Mouse (Mus musculus) granulocyte monocyte progenitor cell, adult 5-6 weeks (primary cell): ENCODE results near the gene Atf6. TPM values are rescaled to one million over a fixed set of nuclear protein-coding genes. Genes with fewer than 3 reads are reported as not detected.

Experiments used
- ATAC-seq: replicated peaks from 2 replicates; pipeline ENCODE4 v1.8.0; 2016; ENCODE audit warnings: mild to moderate bottlenecking, moderate TSS enrichment, inconsistent platforms; ENCODE audit not compliant: poor library complexity, severe bottlenecking
- total RNA-seq, 2 experiments: library from RNA; stranded (forward) in 1 of 2; stranded (reverse) in 1 of 2; fragments of 200-712, 200-1000 nt in 1 of 2; fragments of >200 nt in 1 of 2; fragmentation: Nextera tagmentation in 1 of 2; gene quantifications; 2 replicates each; pipeline ENCODE4 v1.2.3; 2014 to 2017

The Atf6 gene
- total RNA-seq (2014; fragmentation: Nextera tagmentation) (19.2 and 27.1 TPM in 2 replicates), total RNA-seq (2017) (27.5 and 30.5 TPM in 2 replicates)

DNA sequence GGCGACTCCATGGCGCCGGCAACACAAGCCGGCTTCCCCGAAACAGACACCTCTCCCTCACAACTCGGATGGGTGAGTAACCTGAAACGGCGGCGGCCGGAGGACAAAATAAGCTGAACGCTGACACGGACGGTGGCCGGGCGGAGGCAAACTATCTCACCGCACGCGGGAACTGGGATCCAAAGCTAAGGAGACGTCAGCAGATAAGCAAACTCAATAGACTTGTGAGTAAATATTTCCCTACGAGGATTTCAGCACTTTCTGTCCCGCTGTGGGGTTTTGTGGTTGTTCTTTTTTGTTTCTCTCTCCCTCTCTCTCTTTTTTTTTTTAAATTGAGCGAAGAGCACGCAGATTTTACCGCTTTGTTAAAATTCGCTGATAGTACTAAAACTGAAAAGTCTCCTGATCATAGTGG lies at the start of gene Atf6:
Gene Atf6, minus strand, starts transcription at position 81 of the 415 bp plus-strand sequence.
- ATAC-seq = peak; percentile 84

DNA sequence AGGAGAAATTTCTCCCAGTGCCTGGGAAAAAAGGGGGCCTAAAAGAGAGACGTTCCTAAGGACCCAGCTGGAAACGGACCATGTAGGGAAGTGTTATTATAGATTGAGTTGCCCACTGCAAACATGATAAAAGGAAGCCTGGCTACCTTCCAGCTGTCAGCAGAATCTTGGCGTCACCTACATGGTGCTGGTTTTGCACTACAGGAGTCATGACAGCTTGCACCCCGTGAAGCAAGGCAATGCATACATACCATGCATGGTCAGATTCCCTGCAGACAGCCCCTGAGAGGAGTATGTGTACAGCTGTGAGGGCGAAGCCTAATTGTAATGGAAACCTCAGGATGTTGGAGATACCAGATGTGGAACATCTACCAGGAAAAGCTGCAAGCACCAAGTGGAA lies 48.1 kb upstream of the Atf6 start:
- no peak for ATAC-seq

GRCm38 (mm10) chr1:170912891-170913615 lies 45.5 kb upstream of the Atf6 start, which contains the start of gene Fcrlb:
Gene Fcrlb (minus strand): TSS chr1:170912941.
- no peak for ATAC-seq

- ATAC-seq = peak; percentile 74
These were observed 44.5 kb upstream of the Atf6 start for GRCm38 (mm10) chr1:170911907-170912660.

- 0 out of 2 replicates have a peak, but pooled peaks have one; percentile 13 for ATAC-seq
These were observed 40.8 kb upstream of the Atf6 start for GRCm38 (mm10) chr1:170908341-170908740.

DNA sequence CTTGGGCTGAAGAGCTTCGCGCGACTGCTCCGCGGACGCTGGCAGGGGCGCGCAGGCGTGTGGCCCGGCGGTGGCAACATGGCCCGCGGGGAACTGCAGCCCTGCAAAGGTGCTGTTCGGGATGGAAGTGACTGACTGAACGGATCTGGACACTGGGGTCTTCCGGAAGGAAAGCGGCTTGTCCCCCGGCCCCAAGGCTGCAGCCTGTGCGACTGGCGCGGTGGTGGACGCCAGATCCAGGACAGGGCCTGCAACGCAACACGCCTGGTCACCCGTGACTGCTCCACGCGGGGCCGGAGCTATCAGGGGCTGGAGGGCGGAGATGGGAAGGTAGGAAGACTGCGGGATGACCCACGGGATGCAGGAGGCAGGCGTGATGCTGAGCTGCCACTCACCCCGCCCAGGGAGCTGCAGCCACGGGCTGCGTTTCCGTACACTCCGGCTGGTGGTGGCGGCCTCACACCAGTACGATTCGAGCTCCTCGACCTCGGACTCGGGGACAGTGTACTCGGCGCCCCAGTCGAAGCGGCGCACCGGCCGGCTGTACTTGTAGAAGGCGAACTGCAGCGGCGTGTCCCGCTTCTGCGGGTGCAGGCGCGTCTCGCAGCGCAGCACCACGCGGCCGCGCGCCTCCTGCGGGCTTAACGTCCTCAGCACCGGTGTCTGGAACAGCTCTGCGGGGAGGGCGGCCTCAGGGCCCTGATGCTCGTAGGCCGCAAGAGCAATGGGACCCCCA lies 40.1 kb upstream of the Atf6 start:
- peak; percentile 52 for ATAC-seq

DNA sequence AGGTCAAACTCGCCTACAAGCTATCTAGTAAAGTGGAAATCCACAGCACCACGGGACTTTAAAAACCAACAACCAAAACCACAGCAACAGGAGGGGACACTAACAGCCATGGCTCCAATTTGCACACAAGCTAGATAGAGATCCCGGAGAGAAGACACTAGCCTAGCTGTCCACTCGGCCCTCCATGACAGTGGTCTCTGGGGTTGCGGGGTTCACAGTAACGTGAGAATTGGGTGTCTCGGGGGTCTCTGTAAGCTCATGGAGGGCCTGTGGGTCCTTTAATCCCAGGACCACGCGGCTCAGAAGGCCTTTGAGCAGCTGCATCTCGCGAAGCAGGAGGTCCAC lies 39.5 kb upstream of the Atf6 start:
- no peak for ATAC-seq

- no peak for ATAC-seq
These were observed 35.9 kb upstream of the Atf6 start for GRCm38 (mm10) chr1:170903485-170903884.

DNA sequence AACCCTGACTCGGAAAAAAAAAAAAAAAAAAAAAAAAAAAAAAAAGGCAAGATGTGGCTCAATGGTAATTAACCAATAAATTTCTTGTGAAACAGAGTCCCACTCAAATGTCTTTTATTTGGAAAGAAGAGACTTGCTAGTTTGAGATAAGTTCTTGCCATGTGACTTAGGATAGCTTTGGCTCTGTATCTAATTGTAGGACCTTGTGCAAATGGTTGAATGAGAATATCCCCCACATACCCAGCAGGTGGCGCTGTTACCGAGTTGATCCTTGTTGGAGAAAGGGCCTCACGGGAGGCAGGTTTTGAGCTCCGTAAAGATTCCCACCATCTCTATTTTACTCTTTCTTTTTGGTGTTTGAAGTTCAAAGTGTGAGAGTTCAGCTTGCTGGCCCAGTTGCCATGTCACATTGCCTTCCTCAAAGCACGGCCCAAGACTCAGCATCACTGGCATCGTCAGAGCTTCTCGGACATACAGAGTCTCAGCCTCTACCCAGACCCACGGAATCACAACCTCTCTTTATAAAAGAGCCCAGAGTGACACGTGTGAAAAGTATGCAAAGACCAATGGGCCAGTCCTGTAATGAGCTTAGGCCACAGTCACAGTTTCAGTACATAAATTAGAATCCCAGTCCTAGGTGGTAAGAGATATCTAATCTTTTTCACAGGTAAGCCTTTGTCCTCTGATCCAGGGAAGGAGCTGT lies 34.1 kb upstream of the Atf6 start:
- ATAC-seq = peak; percentile 55

DNA sequence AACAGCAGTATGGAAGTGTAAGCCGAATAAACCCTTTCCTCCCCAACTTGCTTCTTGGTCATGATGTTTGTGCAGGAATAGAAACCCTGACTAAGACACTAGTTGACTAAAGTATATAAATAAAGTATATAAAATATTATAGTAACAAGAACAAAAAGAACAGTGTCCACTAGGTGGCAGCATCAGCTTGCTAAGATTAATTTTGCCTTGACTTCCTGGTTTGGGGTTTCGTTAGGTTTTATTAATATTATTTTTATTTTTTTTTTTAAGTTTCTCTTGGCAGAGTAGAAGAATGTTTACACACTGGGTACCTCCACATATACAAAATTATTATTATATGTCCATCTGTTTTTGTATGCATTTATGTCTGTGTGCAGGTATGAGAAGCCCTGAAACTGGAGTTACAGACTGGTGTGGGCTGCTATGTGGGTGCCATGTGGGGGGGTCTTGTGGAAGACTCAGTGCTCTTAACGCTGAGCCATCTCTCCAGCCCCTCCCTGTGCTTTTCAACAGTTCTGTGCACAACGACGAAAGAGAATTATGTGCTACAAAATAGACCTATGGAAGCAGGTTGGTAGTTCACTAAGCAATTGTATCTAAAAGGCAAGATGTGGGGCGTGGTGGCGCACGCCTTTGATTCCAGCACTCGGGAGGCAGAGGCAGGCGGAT lies 33.4 kb upstream of the Atf6 start:
- no peak for ATAC-seq

DNA sequence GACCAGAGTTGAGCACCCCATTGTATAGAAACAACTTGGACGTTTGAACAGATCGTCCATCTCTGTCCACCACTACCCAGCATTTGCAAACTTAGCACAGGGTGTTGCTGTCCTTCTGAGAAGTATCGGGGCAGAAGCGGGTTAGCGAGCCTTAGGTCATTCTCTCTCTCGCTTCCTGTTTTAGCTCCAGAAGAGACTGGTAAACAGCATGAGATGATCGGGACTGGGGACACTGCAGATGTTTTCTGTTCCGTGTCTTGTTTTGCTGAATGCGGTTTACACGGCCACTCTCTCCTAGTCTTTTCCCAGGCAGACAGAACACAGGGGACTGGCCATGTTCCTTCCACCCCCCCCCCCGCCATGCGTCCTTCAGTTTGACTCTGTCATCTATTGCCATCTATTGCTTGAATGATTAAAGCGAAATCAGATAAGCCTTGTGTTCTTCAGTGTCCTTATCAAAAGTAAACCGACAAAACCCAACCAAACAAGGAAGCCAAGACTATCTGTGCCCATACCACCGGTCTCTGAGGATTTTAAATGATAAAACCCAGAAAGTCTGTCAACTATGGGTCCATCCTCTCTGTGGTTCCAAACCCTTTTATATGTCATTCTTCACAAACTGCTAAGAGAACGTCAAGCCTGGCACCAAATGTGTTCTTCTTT lies 31.0 kb upstream of the Atf6 start:
- ATAC-seq = peak; percentile 63

DNA sequence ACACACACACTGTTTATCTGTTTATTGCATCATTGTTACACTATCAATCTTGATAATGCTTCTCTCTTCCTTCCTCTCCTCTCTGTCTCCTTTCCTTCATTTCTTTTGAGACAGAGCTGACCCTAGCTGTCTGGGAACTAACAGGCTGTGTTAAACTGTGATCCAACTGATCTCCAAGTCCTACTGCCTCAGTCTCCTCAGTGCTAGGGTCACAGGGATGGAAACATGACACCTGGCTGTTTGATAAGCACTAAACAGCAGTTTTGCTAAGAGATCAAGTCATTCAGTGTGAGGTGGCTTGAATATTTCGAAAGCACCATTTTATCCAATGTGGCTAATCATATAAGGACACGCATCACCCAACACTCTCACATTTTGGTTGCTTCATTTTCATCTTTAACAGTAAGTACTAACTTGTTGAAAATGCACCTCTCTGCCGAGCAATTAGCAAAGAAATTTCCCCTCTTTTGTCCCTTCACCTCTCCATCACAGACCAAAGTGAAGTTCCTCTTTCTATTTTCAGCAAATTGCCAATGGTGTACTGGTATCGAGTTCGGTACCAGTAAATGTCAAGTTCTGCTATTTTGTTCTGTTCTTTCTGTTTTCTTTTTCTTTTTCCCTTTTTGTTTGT lies 29.2 kb upstream of the Atf6 start:
- peak; percentile 52 for ATAC-seq

- 0 out of 2 replicates have a peak, but pooled peaks have one; percentile 38 for ATAC-seq
These were observed 27.3 kb upstream of the Atf6 start for GRCm38 (mm10) chr1:170894603-170895602.

DNA sequence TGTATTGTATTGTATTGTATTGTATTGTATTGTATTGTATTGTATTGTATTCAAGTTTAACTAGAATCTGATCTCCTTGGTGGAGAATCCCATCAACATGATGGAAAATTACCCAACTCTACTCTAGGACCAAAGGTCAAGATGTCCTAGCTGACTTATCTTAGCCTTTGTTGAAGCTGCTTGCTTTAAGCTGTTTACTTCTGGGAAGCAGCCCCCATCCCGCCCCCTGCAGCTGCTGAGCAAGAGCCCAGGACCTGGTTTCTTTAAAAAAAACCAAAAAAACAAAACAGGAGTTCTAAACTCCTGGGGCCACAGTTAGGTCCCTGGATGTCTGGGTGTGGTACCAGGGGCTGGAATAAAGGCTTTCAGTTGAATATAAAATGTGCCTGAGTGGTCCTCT lies 24.7 kb upstream of the Atf6 start:
- no peak for ATAC-seq

DNA sequence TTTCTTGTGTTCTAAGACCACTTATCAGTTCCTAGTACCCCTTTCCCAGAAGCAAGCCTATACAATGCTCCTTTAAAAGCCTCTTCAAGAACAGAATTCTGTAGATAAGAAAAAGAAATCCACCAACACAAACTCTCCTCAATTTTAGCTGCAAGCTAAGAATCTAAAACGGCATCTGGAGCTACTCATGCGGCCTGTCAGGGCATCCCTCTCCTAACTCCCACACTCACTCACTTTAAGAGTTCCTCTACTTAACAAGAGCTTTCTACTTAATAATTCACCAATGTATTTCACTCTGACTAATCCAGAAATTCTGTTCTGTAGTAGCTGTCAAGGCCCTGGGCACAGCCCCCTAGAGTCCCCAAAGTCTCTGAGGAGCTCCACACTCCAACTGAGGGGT lies 24.1 kb upstream of the Atf6 start:
- no peak for ATAC-seq

GRCm38 (mm10) chr1:170889310-170889709 lies 21.7 kb upstream of the Atf6 start:
- ATAC-seq = no peak

- ATAC-seq = no peak
These were observed 18.5 kb upstream of the Atf6 start for GRCm38 (mm10) chr1:170886044-170886458.
